Mouse (Mus musculus): ENCODE results near the gene 4931428L18Rik. TPM values are rescaled to one million over a fixed set of nuclear protein-coding genes. Genes with fewer than 3 reads are reported as not detected.

The 4931428L18Rik gene
- not detected in 2 replicates for polyA plus RNA-seq (2012; ENCODE audit: insufficient read depth, insufficient read length, missing spikeins)

- Histone ChIP-seq H3K4me1 (ENCODE audit: control insufficient read depth, insufficient read depth, low read length) (no peaks in the 10 kb centered on the region), H3K27ac (ENCODE audit: insufficient read depth, low read depth, low read length) (no peak within 1 kb of the TSS), H3K4me3 (ENCODE audit: insufficient read depth, low read length) (no peak within 1 kb of the TSS)
- TF ChIP-seq CTCF (IDR thresholded peaks at IDR 0.05; ENCODE audit: low read depth, low read length) (no peak), POLR2A (IDR thresholded peaks at IDR 0.05; ENCODE audit: borderline replicate concordance, low read depth, low read length) (no peak)
These were observed at the start of gene 4931428L18Rik, which contains the start of gene Pih1d3 for GRCm38 (mm10) chr1:31222564-31222963. TSS of gene 4931428L18Rik (minus strand) at chr1:31222684. TSS of gene Pih1d3 (plus strand) at chr1:31222838.

GRCm38 (mm10) chr1:31260218-31260923 is 37.9 kb upstream of the 4931428L18Rik start:
- no peak overlapping the region for H3K27ac ChIP-seq (ENCODE audit: insufficient read depth, low read depth, low read length)
- H3K4me3 ChIP-seq (ENCODE audit: insufficient read depth, low read length) = no peak overlapping the region
- no peak for TF ChIP-seq CTCF (IDR thresholded peaks at IDR 0.05; ENCODE audit: low read depth, low read length)
- TF ChIP-seq POLR2A (IDR thresholded peaks at IDR 0.05; ENCODE audit: borderline replicate concordance, low read depth, low read length) = no peak
- no peaks in the 10 kb centered on the region for H3K4me1 ChIP-seq (ENCODE audit: control insufficient read depth, insufficient read depth, low read length)

- Histone ChIP-seq H3K27ac (ENCODE audit: insufficient read depth, low read depth, low read length) (no peak overlapping the region), H3K4me1 (ENCODE audit: control insufficient read depth, insufficient read depth, low read length) (no peaks in the 10 kb centered on the region), H3K4me3 (ENCODE audit: insufficient read depth, low read length) (no peak overlapping the region)
- TF ChIP-seq CTCF (IDR thresholded peaks at IDR 0.05; ENCODE audit: low read depth, low read length) = no peak
- TF ChIP-seq POLR2A (IDR thresholded peaks at IDR 0.05; ENCODE audit: borderline replicate concordance, low read depth, low read length) = no peak
These were observed 11.0 kb upstream of the 4931428L18Rik start for GRCm38 (mm10) chr1:31233319-31234036.

GRCm38 (mm10) chr1:31220599-31221250 is 1.8 kb downstream of the 4931428L18Rik start:
- H3K4me3 ChIP-seq (ENCODE audit: insufficient read depth, low read length) = no peak overlapping the region
- no peak overlapping the region for H3K27ac ChIP-seq (ENCODE audit: insufficient read depth, low read depth, low read length)
- H3K4me1 ChIP-seq (ENCODE audit: control insufficient read depth, insufficient read depth, low read length) = no peaks in the 10 kb centered on the region
- TF ChIP-seq POLR2A (IDR thresholded peaks at IDR 0.05; ENCODE audit: borderline replicate concordance, low read depth, low read length) (no peak), CTCF (IDR thresholded peaks at IDR 0.05; ENCODE audit: low read depth, low read length) (no peak)

GRCm38 (mm10) chr1:31214831-31215230 is 7.7 kb downstream of the 4931428L18Rik start:
- Histone ChIP-seq H3K4me3 (ENCODE audit: insufficient read depth, low read length) (no peak overlapping the region), H3K27ac (ENCODE audit: insufficient read depth, low read depth, low read length) (no peak overlapping the region), H3K4me1 (ENCODE audit: control insufficient read depth, insufficient read depth, low read length) (no peaks in the 10 kb centered on the region)
- TF ChIP-seq POLR2A (IDR thresholded peaks at IDR 0.05; ENCODE audit: borderline replicate concordance, low read depth, low read length) (no peak), CTCF (IDR thresholded peaks at IDR 0.05; ENCODE audit: low read depth, low read length) (no peak)

GRCm38 (mm10) chr1:31210144-31210543 is 12.3 kb downstream of the 4931428L18Rik start:
- Histone ChIP-seq H3K4me3 (ENCODE audit: insufficient read depth, low read length) (no peak overlapping the region), H3K4me1 (ENCODE audit: control insufficient read depth, insufficient read depth, low read length) (no peaks in the 10 kb centered on the region), H3K27ac (ENCODE audit: insufficient read depth, low read depth, low read length) (no peak overlapping the region)
- TF ChIP-seq POLR2A (IDR thresholded peaks at IDR 0.05; ENCODE audit: borderline replicate concordance, low read depth, low read length) (no peak), CTCF (IDR thresholded peaks at IDR 0.05; ENCODE audit: low read depth, low read length) (no peak)

GRCm38 (mm10) chr1:31205770-31206169 is 16.7 kb downstream of the 4931428L18Rik start:
- TF ChIP-seq POLR2A (IDR thresholded peaks at IDR 0.05; ENCODE audit: borderline replicate concordance, low read depth, low read length) = no peak
- TF ChIP-seq CTCF (IDR thresholded peaks at IDR 0.05; ENCODE audit: low read depth, low read length) = no peak
- Histone ChIP-seq H3K4me1 (ENCODE audit: control insufficient read depth, insufficient read depth, low read length) (no peaks in the 10 kb centered on the region), H3K4me3 (ENCODE audit: insufficient read depth, low read length) (no peak overlapping the region), H3K27ac (ENCODE audit: insufficient read depth, low read depth, low read length) (no peak overlapping the region)

- H3K4me3 ChIP-seq (ENCODE audit: insufficient read depth, low read length) = no peak overlapping the region
- no peaks in the 10 kb centered on the region for H3K4me1 ChIP-seq (ENCODE audit: control insufficient read depth, insufficient read depth, low read length)
- TF ChIP-seq POLR2A (IDR thresholded peaks at IDR 0.05; ENCODE audit: borderline replicate concordance, low read depth, low read length) (no peak), CTCF (IDR thresholded peaks at IDR 0.05; ENCODE audit: low read depth, low read length) (no peak)
- H3K27ac ChIP-seq (ENCODE audit: insufficient read depth, low read depth, low read length) = no peak overlapping the region
These were observed 17.1 kb downstream of the 4931428L18Rik start for GRCm38 (mm10) chr1:31205346-31205745.

GRCm38 (mm10) chr1:31203771-31204170 is 18.7 kb downstream of the 4931428L18Rik start:
- H3K27ac ChIP-seq (ENCODE audit: insufficient read depth, low read depth, low read length) = no peak overlapping the region
- H3K4me1 ChIP-seq (ENCODE audit: control insufficient read depth, insufficient read depth, low read length) = no peaks in the 10 kb centered on the region
- no peak overlapping the region for H3K4me3 ChIP-seq (ENCODE audit: insufficient read depth, low read length)
- TF ChIP-seq CTCF (IDR thresholded peaks at IDR 0.05; ENCODE audit: low read depth, low read length) = no peak
- TF ChIP-seq POLR2A (IDR thresholded peaks at IDR 0.05; ENCODE audit: borderline replicate concordance, low read depth, low read length) = no peak

Measured in bone marrow macrophage, adult 2 months (primary cell).